Comparison of ENCODE assay signal across 26 mouse cellular contexts in genomic region chr9:117084471-117084870, GRCm38 (mm10).
"Had no signal": no experiment of that assay in that cellular context is flagged by ENCODE, and none has a peak within 500 bp of the region (broad histone marks: within the 10 kb centered on the region; RNA-seq: fewer than 3 reads in every experiment).

No protein-coding gene starts in this region.

- H3K36me3 ChIP-seq: embryonic facial prominence, embryonic 12.5 days; embryonic facial prominence, embryonic 15.5 days; forebrain, embryonic 10.5 days; forebrain, embryonic 12.5 days; forebrain, embryonic 15.5 days had no signal

- H3K4me3 ChIP-seq: embryonic facial prominence, embryonic 10.5 days; embryonic facial prominence, embryonic 12.5 days; embryonic facial prominence, embryonic 13.5 days; embryonic facial prominence, embryonic 15.5 days; erythroblast, embryonic 14.5 days; forebrain, embryonic 10.5 days; forebrain, embryonic 12.5 days; forebrain, embryonic 13.5 days; forebrain, embryonic 15.5 days; gastrocnemius, adult 2 months; heart, adult 2 months had no signal

- H3K27me3 ChIP-seq: embryonic facial prominence, embryonic 12.5 days; embryonic facial prominence, embryonic 13.5 days; embryonic facial prominence, embryonic 15.5 days; forebrain, embryonic 12.5 days; forebrain, embryonic 13.5 days; forebrain, embryonic 15.5 days had no signal

- H3K9me3 ChIP-seq: embryonic facial prominence, embryonic 10.5 days; embryonic facial prominence, embryonic 12.5 days; embryonic facial prominence, embryonic 13.5 days; embryonic facial prominence, embryonic 15.5 days; forebrain, embryonic 10.5 days; forebrain, embryonic 12.5 days; forebrain, embryonic 13.5 days; forebrain, embryonic 15.5 days had no signal

- DNase-seq: cerebellum, adult 2 months; cerebellum, adult 8-10 months; cerebellum, adult 9-10 months; cerebellum, adult 9-11 months; cerebellum, postnatal 10 days; cerebellum, postnatal 14 days; cerebellum, postnatal 25 days; cerebellum, postnatal 36 days; embryo, embryonic 11 days; forebrain, postnatal 0 days; gastrocnemius, adult 2 months; gastrocnemius, postnatal 10 days; gastrocnemius, postnatal 14 days; gastrocnemius, postnatal 25 days; gastrocnemius, postnatal 36 days; heart, adult 18-20 months; heart, adult 2 months had no signal

- H3K4me1 ChIP-seq: forebrain, embryonic 10.5 days; forebrain, embryonic 12.5 days; forebrain, embryonic 13.5 days; forebrain, embryonic 15.5 days had no signal

- H3K27ac ChIP-seq: embryonic facial prominence, embryonic 10.5 days; embryonic facial prominence, embryonic 12.5 days; embryonic facial prominence, embryonic 13.5 days; embryonic facial prominence, embryonic 15.5 days; forebrain, embryonic 10.5 days; forebrain, embryonic 12.5 days; forebrain, embryonic 13.5 days; forebrain, embryonic 15.5 days; gastrocnemius, adult 2 months; heart, adult 2 months had no signal
